Mouse (Mus musculus) limb, embryonic 14.5 days (tissue): ENCODE results near the gene Efr3b. TPM values are rescaled to one million over a fixed set of nuclear protein-coding genes. Genes with fewer than 3 reads are reported as not detected.

ENCODE experiments used
- ATAC-seq: fragments of 200-750 bp; cut with Nextera tagmentation; 2 replicates; pipeline ENCODE4 v1.8.0; 2017; ENCODE audit warnings: low read depth, moderate number of reproducible peaks, moderate TSS enrichment; ENCODE audit not compliant: low FRiP score
- DNase-seq: peaks from one replicate; pipeline ENCODE4 v3.0.0-alpha.2; 2015; ENCODE audit warnings: low spot score
- H3K27ac ChIP-seq: fragments of 300-500 bp; sonication (generic); replicated peaks from 2 replicates; pipeline ENCODE4 v1.5.1; 2014; ENCODE audit warnings: low read depth, mild to moderate bottlenecking, low read length, moderate library complexity, mixed read lengths
- H3K27me3 ChIP-seq: fragments of 300-500 bp; sonication (generic); 2 replicates; pipeline ENCODE4 v1.6.1; 2014; ENCODE audit warnings: low read length, mixed read lengths; ENCODE audit not compliant: control insufficient read depth, insufficient read depth
- H3K36me3 ChIP-seq: fragments of 300-500 bp; sonication (generic); 2 replicates; pipeline ENCODE4 v1.6.1; 2014; ENCODE audit warnings: mild to moderate bottlenecking, low read length, moderate library complexity, mixed read lengths; ENCODE audit not compliant: control insufficient read depth, insufficient read depth
- H3K4me1 ChIP-seq: fragments of 300-500 bp; sonication (generic); 2 replicates; pipeline ENCODE4 v1.6.1; 2014; ENCODE audit warnings: antibody characterized with exemption, low read length, mixed read lengths; ENCODE audit not compliant: control insufficient read depth, insufficient read depth
- H3K4me2 ChIP-seq: fragments of 300-500 bp; sonication (generic); replicated peaks from 2 replicates; pipeline ENCODE4 v1.6.1; 2014; ENCODE audit warnings: low read depth, mild to moderate bottlenecking, low read length, moderate library complexity; ENCODE audit not compliant: severe bottlenecking
- H3K4me3 ChIP-seq: fragments of 300-500 bp; sonication (generic); replicated peaks from 2 replicates; pipeline ENCODE4 v1.5.1; 2014; ENCODE audit warnings: low read length
- H3K9ac ChIP-seq: fragments of 300-500 bp; sonication (generic); 2 replicates; pipeline ENCODE4 v1.6.1; 2014; ENCODE audit warnings: mild to moderate bottlenecking, low read depth, low read length, moderate library complexity; ENCODE audit not compliant: severe bottlenecking
- H3K9me3 ChIP-seq: fragments of 300-500 bp; sonication (generic); 2 replicates; pipeline ENCODE4 v1.6.1; 2016; ENCODE audit warnings: low read length; ENCODE audit not compliant: control insufficient read depth
- POLR2A ChIP-seq: fragments of 200-500 bp; IDR thresholded peaks from 2 replicates; pipeline ENCODE4 v1.8.0; 2012; ENCODE audit warnings: inconsistent platforms, mild to moderate bottlenecking, moderate library complexity, borderline replicate concordance; ENCODE audit not compliant: insufficient read depth, insufficient read length; ENCODE audit errors: extremely low read depth
- WGBS: fragments of 180-500 bp; shearing (Covaris S2); extraction: QIAGEN DNeasy Blood & Tissue Kit; methylation state at CpG from one replicate; pipeline ENCODE4 v1.1.7; 2014; 5-methylcytosine and 5-hydroxymethylcytosine counted together
- polyA plus RNA-seq, 2 experiments: library from polyadenylated mRNA; depleted of rRNA in 1 of 2; stranded (reverse) in 1 of 2; unstranded in 1 of 2; fragments of >200 nt; fragmentation: Nextera tagmentation in 1 of 2; extraction: Ambion mirVana in 1 of 2; gene quantifications; 2 replicates each; pipeline versions ENCODE4 v1.2.1 to v1.2.3; 2012 to 2014

Gene Efr3b
- polyA plus RNA-seq, 2 experiments: 3.5 to 6.2 TPM

DNA sequence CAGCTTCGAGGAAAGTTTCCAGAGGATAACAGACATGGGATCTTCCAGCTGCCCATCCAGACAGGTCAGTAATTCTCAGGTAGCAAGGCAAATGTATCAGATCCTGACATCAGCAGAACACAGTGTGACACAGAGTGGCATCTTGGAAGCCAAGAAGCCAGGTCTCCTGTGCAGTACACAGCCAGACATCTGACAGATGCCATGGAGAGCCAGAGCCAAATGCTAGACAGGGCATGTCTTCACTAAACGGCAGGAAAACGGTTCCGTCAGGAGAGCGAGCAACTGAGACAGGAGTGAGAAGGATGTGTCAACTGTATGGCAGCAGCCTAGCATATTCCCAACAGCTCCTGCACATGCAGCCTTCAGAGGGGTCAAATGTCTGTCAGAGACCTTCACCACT is 38.3 kb downstream of the Efr3b start:
- Histone ChIP-seq H3K4me1 (no peaks in the 10 kb centered on the region), H3K4me2 (no peak overlapping the region), H3K36me3 (peaks cover 4% of the 10 kb centered on the region; the same call in 1 of the 2 replicates), H3K9me3 (no peaks in the 10 kb centered on the region), H3K4me3 (no peak overlapping the region), H3K27me3 (no peaks in the 10 kb centered on the region), H3K27ac (no peak overlapping the region), H3K9ac (no peak overlapping the region)
- DNase-seq: no peak
- ATAC-seq: no peak
- no peak for TF ChIP-seq POLR2A
- WGBS: 94% methylated on average over 5 of the region's 5 CpGs

DNA sequence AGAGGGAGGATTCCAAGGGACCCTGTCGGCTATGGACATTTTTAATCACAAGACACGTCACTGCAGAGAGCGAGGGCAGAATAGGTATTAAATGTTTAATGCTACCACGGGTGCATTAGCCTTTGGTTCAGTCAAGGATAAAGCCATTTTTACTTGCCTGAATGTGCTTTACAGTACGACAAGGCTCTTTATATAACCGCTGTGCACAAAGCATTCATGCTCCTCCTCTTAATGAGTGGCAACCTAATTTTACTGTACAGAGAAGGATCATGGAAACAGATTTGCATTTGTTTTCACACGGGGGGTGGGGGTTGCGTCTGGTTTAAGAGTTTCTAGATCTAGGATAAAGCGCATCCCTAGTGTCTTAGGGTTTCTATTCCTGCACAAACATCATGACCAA is 42.0 kb downstream of the Efr3b start:
- Histone ChIP-seq H3K4me1 (no peaks in the 10 kb centered on the region), H3K36me3 (peaks cover 4% of the 10 kb centered on the region; the same call in 1 of the 2 replicates), H3K27me3 (no peaks in the 10 kb centered on the region), H3K9me3 (no peaks in the 10 kb centered on the region), H3K4me2 (no peak overlapping the region), H3K9ac (no peak overlapping the region), H3K4me3 (no peak overlapping the region), H3K27ac (no peak overlapping the region)
- TF ChIP-seq POLR2A: no peak
- ATAC-seq (no peak), DNase-seq (no peak)
- 82% methylated on average over 9 of the region's 9 CpGs for WGBS

DNA sequence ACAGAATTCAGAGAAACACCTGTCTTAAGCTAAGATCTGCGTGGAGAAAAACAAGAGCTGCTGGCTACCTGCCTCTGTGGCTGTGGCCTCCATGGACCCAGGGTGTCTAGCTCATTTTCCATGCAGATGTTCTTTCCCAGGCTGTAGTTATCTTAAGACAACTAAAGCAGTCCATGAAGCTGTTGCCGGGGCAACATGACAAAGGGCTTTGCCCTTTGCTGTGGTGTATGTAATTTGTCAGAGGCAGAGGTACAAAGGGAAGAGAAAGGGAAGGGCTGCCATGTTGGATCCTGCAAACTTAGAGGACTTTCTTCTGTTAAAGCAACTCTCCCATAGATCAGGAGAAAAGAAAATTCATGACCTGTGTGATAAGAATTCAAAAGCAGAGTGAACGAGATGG is 47.7 kb downstream of the Efr3b start:
- Histone ChIP-seq H3K36me3 (no peaks in the 10 kb centered on the region), H3K9ac (no peak overlapping the region), H3K27me3 (no peaks in the 10 kb centered on the region), H3K9me3 (no peaks in the 10 kb centered on the region), H3K27ac (no peak overlapping the region), H3K4me1 (no peaks in the 10 kb centered on the region), H3K4me3 (no peak overlapping the region), H3K4me2 (no peak overlapping the region)
- DNase-seq (no peak), ATAC-seq (no peak)
- no peak for TF ChIP-seq POLR2A
- 92% methylated on average over 3 of the region's 3 CpGs for WGBS

DNA sequence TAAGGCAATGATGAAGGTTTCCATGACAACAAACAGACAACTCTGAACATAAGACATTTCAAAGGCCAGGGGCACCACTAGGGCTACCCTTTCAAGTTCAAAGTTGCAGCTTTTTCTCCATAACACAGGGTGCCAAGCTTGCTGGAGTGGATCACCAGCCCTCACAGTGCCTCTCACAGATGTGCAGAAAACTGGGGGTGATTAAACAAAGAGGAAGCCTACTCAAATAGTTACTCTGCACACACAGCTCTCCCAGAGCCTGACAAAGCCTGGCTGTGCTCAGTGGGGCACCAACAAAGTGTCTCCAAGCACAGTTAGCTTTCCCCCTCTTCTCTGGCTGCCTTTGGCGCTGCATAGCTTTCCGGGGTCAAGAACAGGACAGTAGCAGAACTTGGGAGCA is 48.8 kb downstream of the Efr3b start:
- H3K9ac ChIP-seq: no peak overlapping the region
- no peak overlapping the region for H3K4me2 ChIP-seq
- H3K27me3 ChIP-seq: no peaks in the 10 kb centered on the region
- H3K4me3 ChIP-seq: no peak overlapping the region
- no peaks in the 10 kb centered on the region for H3K36me3 ChIP-seq
- DNase-seq (no peak), ATAC-seq (no peak)
- no peak for TF ChIP-seq POLR2A
- 34% methylated on average over 2 of the region's 2 CpGs for WGBS
- no peaks in the 10 kb centered on the region for H3K4me1 ChIP-seq
- H3K9me3 ChIP-seq: no peaks in the 10 kb centered on the region
- H3K27ac ChIP-seq: no peak overlapping the region

DNA sequence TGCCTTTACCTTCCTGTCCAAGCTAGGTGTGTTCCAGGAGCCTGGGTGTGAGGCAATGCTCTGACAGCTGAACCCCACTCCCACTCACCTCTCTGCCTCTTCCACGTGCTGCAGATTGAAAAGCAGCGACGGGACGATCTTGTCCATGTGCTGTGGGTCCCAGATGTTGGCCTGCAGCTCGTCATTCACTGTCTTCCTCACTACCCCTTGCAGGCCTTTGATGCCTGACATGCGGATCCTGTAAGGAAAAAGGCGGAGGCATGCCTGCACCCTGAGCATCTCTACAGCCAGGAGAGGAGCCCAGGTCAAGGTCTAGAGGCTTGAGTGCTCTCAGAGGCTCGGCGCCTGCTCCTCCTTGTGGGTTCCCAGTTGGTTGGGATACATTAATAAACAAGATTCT is 54.3 kb downstream of the Efr3b start:
- no peaks in the 10 kb centered on the region for H3K9me3 ChIP-seq
- H3K4me2 ChIP-seq: no peak overlapping the region
- WGBS: 78% methylated on average over 9 of the region's 9 CpGs
- TF ChIP-seq POLR2A: no peak
- no peak overlapping the region for H3K27ac ChIP-seq
- 0 out of 2 replicates have a peak overlapping the region, but pooled peaks have one; percentile 4 for H3K9ac ChIP-seq
- peaks cover 11% of the 10 kb centered on the region; the same call in 1 of the 2 replicates for H3K4me1 ChIP-seq
- DNase-seq: no peak
- H3K36me3 ChIP-seq: no peaks in the 10 kb centered on the region
- H3K4me3 ChIP-seq: no peak overlapping the region
- ATAC-seq: no peak
- no peaks in the 10 kb centered on the region for H3K27me3 ChIP-seq

DNA sequence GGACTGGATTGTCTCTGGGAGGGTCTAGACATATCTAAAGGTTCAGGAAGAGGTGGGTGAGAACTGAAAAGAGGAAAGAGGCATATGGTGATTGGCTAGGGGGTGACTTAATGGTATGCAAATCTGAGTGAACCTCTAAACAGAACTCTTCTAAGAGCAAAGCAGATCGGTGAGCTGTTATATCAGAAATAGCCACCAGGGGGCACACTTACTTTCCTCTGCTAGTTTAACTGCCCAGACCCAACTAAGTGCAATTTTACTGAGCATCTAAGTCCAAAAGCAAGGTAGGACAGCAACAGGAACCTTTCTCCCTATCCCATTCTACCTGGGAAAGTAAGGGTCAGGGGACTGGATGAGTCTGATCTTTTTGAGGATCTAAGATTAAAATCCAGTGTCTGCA is 55.0 kb downstream of the Efr3b start:
- no peak overlapping the region for H3K4me3 ChIP-seq
- no peak overlapping the region for H3K4me2 ChIP-seq
- H3K27me3 ChIP-seq: no peaks in the 10 kb centered on the region
- H3K4me1 ChIP-seq: peaks cover 11% of the 10 kb centered on the region; the same call in 1 of the 2 replicates
- H3K9me3 ChIP-seq: no peaks in the 10 kb centered on the region
- ATAC-seq (no peak), DNase-seq (peak; percentile 93)
- no peaks in the 10 kb centered on the region for H3K36me3 ChIP-seq
- 0% methylated on average over 1 of the region's 1 CpGs for WGBS
- no peak for TF ChIP-seq POLR2A
- no peak overlapping the region for H3K9ac ChIP-seq
- no peak overlapping the region for H3K27ac ChIP-seq
